Mouse (Mus musculus) CD4-positive naive resting alpha-beta T cell, adult 57 days (primary cell): Measurements from ENCODE around the gene Soga3. TPM values are rescaled to one million over a fixed set of nuclear protein-coding genes. Genes with fewer than 3 reads are reported as not detected.

Experiments
- total RNA-seq: library from RNA; stranded (reverse); gene quantifications from one replicate; pipeline ENCODE4 v1.2.4, GENCODE M21; 2023

Soga3 gene
- not detected for total RNA-seq

DNA sequence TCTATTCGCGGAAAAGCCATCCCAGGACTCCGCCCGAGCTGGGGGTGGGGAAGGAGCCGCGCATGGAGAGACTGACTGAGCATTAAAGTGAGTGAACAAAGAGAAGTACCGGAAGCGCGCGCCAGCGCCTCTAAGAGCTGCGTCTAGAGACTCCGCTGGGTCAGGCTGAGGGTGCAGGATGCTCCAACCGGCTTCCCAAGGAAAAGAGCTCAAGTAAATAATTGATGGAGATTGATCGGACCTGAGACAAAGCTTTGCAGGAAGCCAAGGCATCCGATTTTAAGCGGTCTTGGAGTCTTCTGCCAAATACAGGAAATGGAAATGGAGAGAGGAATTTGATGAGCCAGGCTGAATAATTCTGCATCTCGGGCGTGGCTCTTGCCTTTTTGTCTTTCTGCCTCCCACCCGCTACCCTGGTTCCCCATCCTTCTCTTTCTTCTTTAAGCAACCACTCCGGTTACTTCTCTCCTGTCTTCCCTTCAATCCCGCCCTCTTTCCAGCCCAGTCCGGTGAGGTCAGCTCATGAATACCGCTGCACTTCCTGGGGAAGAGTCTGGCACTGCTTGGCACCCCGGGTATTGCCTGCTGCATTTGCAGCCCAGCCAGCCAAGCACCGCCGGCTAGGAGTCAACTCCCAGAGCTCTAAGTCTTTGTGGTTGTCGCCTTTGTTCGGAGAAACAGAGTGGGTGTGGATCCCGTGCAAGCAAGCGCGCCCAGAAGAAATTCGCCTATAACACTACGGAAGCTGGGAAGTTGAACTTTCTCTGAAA is at the start of gene Soga3:
TSS of gene Soga3 (plus strand) at position 274 of the 770 bp plus-strand sequence.

GRCm38 (mm10) chr10:29198642-29199041 is 55.0 kb downstream of the Soga3 start, which contains the start of gene Gm49353:
Gm49353 (plus strand) TSS chr10:29198954.

DNA sequence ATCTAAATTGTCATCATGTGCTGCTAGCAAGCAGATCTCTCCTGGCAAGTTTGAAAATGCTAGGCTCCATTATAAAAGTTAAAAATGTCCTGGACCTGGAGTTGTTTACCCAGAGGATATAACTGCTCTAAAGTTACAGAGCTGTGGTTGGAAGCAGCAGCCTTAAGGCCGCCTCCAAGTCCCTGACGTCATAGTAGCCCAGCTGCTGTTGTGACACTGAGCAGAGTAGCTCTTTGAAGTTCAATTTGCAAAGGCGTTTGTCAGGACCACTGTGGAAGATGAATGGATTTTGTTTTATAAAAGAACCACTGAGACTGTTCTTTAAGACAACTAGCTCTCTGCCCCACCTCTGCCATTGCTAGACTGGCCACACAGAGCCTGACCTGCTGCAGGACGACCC is 67.8 kb downstream of the Soga3 start, which contains the start of gene 9330159F19Rik:
TSS of gene 9330159F19Rik (plus strand) at position 154 of the 400 bp plus-strand sequence.

Other genes with a start within 250 kb of the Soga3 start
- not detected for gene 2310057J18Rik, start 157.5 kb upstream of the Soga3 start, total RNA-seq
- gene Gm49353, start 55.1 kb downstream of the Soga3 start, total RNA-seq: not detected
- not detected for gene 9330159F19Rik, start 67.8 kb downstream of the Soga3 start, total RNA-seq
- gene Echdc1, start 169.3 kb downstream of the Soga3 start, total RNA-seq: 7.1 TPM
- 76.2 TPM for gene Rnf146, start 218.6 kb downstream of the Soga3 start, total RNA-seq